Mouse (Mus musculus) cerebellum, postnatal 36 days (tissue): Measurements from ENCODE around the gene Gm10944.

Experiments
- DNase-seq, 2 experiments: peaks; one replicate each; pipeline ENCODE4 v3.0.0; 2021 to 2022; ENCODE audit warnings: mixed read lengths in 2 of 2

Gm10944 gene

GRCm38 (mm10) chr10:10681048-10681447 lies at the start of gene Gm10944:
TSS of gene Gm10944 (plus strand) at chr10:10681348.
- no peak for DNase-seq

GRCm38 (mm10) chr10:10655991-10656390 lies 25.2 kb upstream of the Gm10944 start:
- DNase-seq, result no peak

GRCm38 (mm10) chr10:10656621-10657020 lies 24.5 kb upstream of the Gm10944 start:
- no peak for DNase-seq

- peak; percentile 14 to 50 for DNase-seq
Measured at GRCm38 (mm10) chr10:10659161-10659560, 22.0 kb upstream of the Gm10944 start.

GRCm38 (mm10) chr10:10659976-10660375 lies 21.2 kb upstream of the Gm10944 start:
- DNase-seq, result no peak

GRCm38 (mm10) chr10:10688907-10689667 lies 7.9 kb downstream of the Gm10944 start:
- peak in 1 of 2 experiments; percentile 12 for DNase-seq

- no peak for DNase-seq
Measured at GRCm38 (mm10) chr10:10689668-10690223, 8.6 kb downstream of the Gm10944 start.

- no peak for DNase-seq
Measured at GRCm38 (mm10) chr10:10697497-10697896, 16.3 kb downstream of the Gm10944 start.

- DNase-seq, result no peak
Measured at GRCm38 (mm10) chr10:10700903-10701302, 19.8 kb downstream of the Gm10944 start.

GRCm38 (mm10) chr10:10701326-10701725 lies 20.2 kb downstream of the Gm10944 start:
- no peak for DNase-seq

GRCm38 (mm10) chr10:10708031-10708430 lies 26.9 kb downstream of the Gm10944 start:
- DNase-seq, result no peak

- DNase-seq, result peak in 1 of 2 experiments; percentile 49
Measured at GRCm38 (mm10) chr10:10710359-10710758, 29.2 kb downstream of the Gm10944 start.

GRCm38 (mm10) chr10:10710837-10711236 lies 29.7 kb downstream of the Gm10944 start:
- peak; percentile 82 to 87 for DNase-seq

GRCm38 (mm10) chr10:10726501-10726900 lies 45.4 kb downstream of the Gm10944 start:
- no peak for DNase-seq
